Mouse (Mus musculus) MEL (cell line): ENCODE results near the gene 1700025G04Rik. TPM values are rescaled to one million over a fixed set of nuclear protein-coding genes. Genes with fewer than 3 reads are reported as not detected.

Experiments used
- DNase-seq: peaks from one replicate; pipeline ENCODE4 v3.0.0; 2011; ENCODE audit warnings: low read depth, low spot score
- H3K27ac ChIP-seq: 2 replicates; pipeline ENCODE4 v1.5.1; 2012; ENCODE audit warnings: low read depth, mild to moderate bottlenecking, control low read depth, low read length, moderate library complexity; ENCODE audit not compliant: control insufficient read depth
- H3K27me3 ChIP-seq, 2 experiments: fragments of 150-350 bp in 1 of 2; sonication (generic) in 1 of 2; 2 replicates each; pipeline ENCODE4 v1.6.1; 2012; ENCODE audit warnings: low read length in 2 of 2, mild to moderate bottlenecking in 2 of 2, improper control_type of control experiment in 1 of 2, moderate library complexity in 1 of 2; ENCODE audit not compliant: insufficient read depth in 2 of 2, control insufficient read depth in 1 of 2
- H3K36me3 ChIP-seq, 2 experiments: 2 replicates each; pipeline ENCODE4 v1.6.1; 2012 to 2014; ENCODE audit warnings: low read length in 2 of 2, improper control_type of control experiment in 1 of 2, inconsistent platforms in 1 of 2, mild to moderate bottlenecking in 1 of 2; ENCODE audit not compliant: insufficient read depth in 2 of 2, control insufficient read depth in 1 of 2
- H3K4me1 ChIP-seq, 2 experiments: fragments of 150-350 bp in 1 of 2; sonication (generic) in 1 of 2; 2 replicates each; pipeline ENCODE4 v1.6.1; 2012; ENCODE audit warnings: low read length in 2 of 2, improper control_type of control experiment in 1 of 2, mild to moderate bottlenecking in 1 of 2; ENCODE audit not compliant: insufficient read depth in 2 of 2, control insufficient read depth in 1 of 2
- H3K4me3 ChIP-seq, 2 experiments: fragments of 150-350 bp in 1 of 2; sonication (generic) in 1 of 2; 2 replicates each; pipeline ENCODE4 v1.5.1; 2012; ENCODE audit warnings: low read depth in 2 of 2, low read length in 2 of 2, mild to moderate bottlenecking in 2 of 2, moderate library complexity in 2 of 2, control low read depth in 1 of 2, improper control_type of control experiment in 1 of 2; ENCODE audit not compliant: control insufficient read depth in 1 of 2, insufficient read depth in 1 of 2
- H3K79me2 ChIP-seq: 2 replicates; pipeline ENCODE4 v1.6.1; 2012; ENCODE audit warnings: mild to moderate bottlenecking, low read length, moderate library complexity; ENCODE audit not compliant: control insufficient read depth, poor library complexity, insufficient read depth
- H3K9ac ChIP-seq: 2 replicates; pipeline ENCODE4 v1.6.1; 2012; ENCODE audit warnings: low read depth, mild to moderate bottlenecking, control low read depth, low read length, moderate library complexity; ENCODE audit not compliant: control insufficient read depth, poor library complexity, severe bottlenecking
- H3K9me3 ChIP-seq: fragments of 150-350 bp; sonication (generic); replicated peaks from 2 replicates; pipeline ENCODE4 v1.6.1; 2012; ENCODE audit warnings: mild to moderate bottlenecking, low read length, improper control_type of control experiment, moderate library complexity; ENCODE audit not compliant: insufficient read depth
- BHLHE40 ChIP-seq: IDR thresholded peaks from 2 replicates; pipeline ENCODE4 v1.6.1; 2012; ENCODE audit warnings: low read depth, mild to moderate bottlenecking, inconsistent platforms, low read length, improper control_type of control experiment, borderline replicate concordance
- CHD1 ChIP-seq: IDR thresholded peaks from 2 replicates; pipeline ENCODE4 v1.6.1; 2012; ENCODE audit warnings: low read depth, mild to moderate bottlenecking, inconsistent platforms, low read length, improper control_type of control experiment
- CHD2 ChIP-seq: IDR thresholded peaks from 2 replicates; pipeline ENCODE4 v1.6.1; 2011; ENCODE audit warnings: low read length, improper control_type of control experiment
- CTCF ChIP-seq, 3 experiments: IDR thresholded peaks in 2 of 3; conservative IDR thresholded peaks in 1 of 3; 2 replicates each; pipeline ENCODE4 v1.5.1; 2011 to 2012; ENCODE audit warnings: low read length in 3 of 3, low read depth in 2 of 3, mild to moderate bottlenecking in 2 of 3, improper control_type of control experiment in 1 of 3, inconsistent platforms in 1 of 3, mixed read lengths in 1 of 3, moderate library complexity in 1 of 3; ENCODE audit not compliant: control insufficient read depth in 1 of 3, insufficient read depth in 1 of 3, poor library complexity in 1 of 3, severe bottlenecking in 1 of 3
- E2F4 ChIP-seq: IDR thresholded peaks from 2 replicates; pipeline ENCODE4 v1.6.1; 2011; ENCODE audit warnings: low read depth, low read length, improper control_type of control experiment, borderline replicate concordance
- ELF1 ChIP-seq: IDR thresholded peaks from 2 replicates; pipeline ENCODE4 v1.6.1; 2014; ENCODE audit warnings: low read depth, mild to moderate bottlenecking, inconsistent platforms, low read length, improper control_type of control experiment, moderate library complexity
- ETS1 ChIP-seq: IDR thresholded peaks from 2 replicates; pipeline ENCODE4 v1.6.1; 2012; ENCODE audit warnings: low read depth, mild to moderate bottlenecking, inconsistent platforms, low read length, improper control_type of control experiment, moderate library complexity
- GABPA ChIP-seq: IDR thresholded peaks from 2 replicates; pipeline ENCODE4 v1.6.1; 2012; ENCODE audit warnings: low read depth, mild to moderate bottlenecking, inconsistent platforms, low read length, improper control_type of control experiment, moderate library complexity
- GATA1 ChIP-seq: IDR thresholded peaks from 2 replicates; pipeline ENCODE4 v1.6.1; 2011; ENCODE audit warnings: low read depth, low read length, improper control_type of control experiment
- HCFC1 ChIP-seq: IDR thresholded peaks from 2 replicates; pipeline ENCODE4 v1.6.1; 2012; ENCODE audit warnings: low read depth, mild to moderate bottlenecking, inconsistent platforms, low read length, improper control_type of control experiment, moderate library complexity
- MAFK ChIP-seq: IDR thresholded peaks from 2 replicates; pipeline ENCODE4 v1.6.1; 2011; ENCODE audit warnings: low read depth, mild to moderate bottlenecking, low read length, improper control_type of control experiment, borderline replicate concordance
- MXI1 ChIP-seq: IDR thresholded peaks from 2 replicates; pipeline ENCODE4 v1.6.1; 2011; ENCODE audit warnings: mild to moderate bottlenecking, low read depth, low read length, improper control_type of control experiment
- MYB ChIP-seq: IDR thresholded peaks from 2 replicates; pipeline ENCODE4 v1.6.1; 2011; ENCODE audit warnings: mild to moderate bottlenecking, low read depth, low read length, improper control_type of control experiment
- MYC ChIP-seq: IDR thresholded peaks from 2 replicates; pipeline ENCODE4 v1.6.1; 2011; ENCODE audit warnings: low read depth, mild to moderate bottlenecking, low read length, improper control_type of control experiment, moderate library complexity
- NELFE ChIP-seq: IDR thresholded peaks from 2 replicates; pipeline ENCODE4 v1.6.1; 2011; ENCODE audit warnings: low read depth, low read length, improper control_type of control experiment
- POLR2A ChIP-seq, 2 experiments: IDR thresholded peaks; 2 replicates each; pipeline ENCODE4 v1.6.1; 2011 to 2012; ENCODE audit warnings: low read length in 2 of 2, mild to moderate bottlenecking in 2 of 2, control low read depth in 1 of 2, improper control_type of control experiment in 1 of 2, low read depth in 1 of 2, moderate library complexity in 1 of 2; ENCODE audit not compliant: control insufficient read depth in 1 of 2, insufficient read depth in 1 of 2, poor library complexity in 1 of 2
- POLR2AphosphoS2 ChIP-seq: IDR thresholded peaks from 2 replicates; pipeline ENCODE4 v1.6.1; 2011; ENCODE audit warnings: low read length, improper control_type of control experiment
- RAD21 ChIP-seq: IDR thresholded peaks from 2 replicates; pipeline ENCODE4 v1.6.1; 2011; ENCODE audit warnings: mild to moderate bottlenecking, low read depth, low read length, improper control_type of control experiment
- RCOR1 ChIP-seq: IDR thresholded peaks from 2 replicates; pipeline ENCODE4 v1.6.1; 2012; ENCODE audit warnings: low read depth, mild to moderate bottlenecking, inconsistent platforms, low read length, improper control_type of control experiment
- SIN3A ChIP-seq: IDR thresholded peaks from 2 replicates; pipeline ENCODE4 v1.6.1; 2012; ENCODE audit warnings: low read length, improper control_type of control experiment, inconsistent platforms
- TAL1 ChIP-seq: IDR thresholded peaks from 2 replicates; pipeline ENCODE4 v1.6.1; 2012; ENCODE audit warnings: mild to moderate bottlenecking, inconsistent platforms, low read length, moderate library complexity, mixed read lengths
- UBTF ChIP-seq: IDR thresholded peaks from 2 replicates; pipeline ENCODE4 v1.6.1; 2012; ENCODE audit warnings: low read depth, mild to moderate bottlenecking, inconsistent platforms, low read length, improper control_type of control experiment, moderate library complexity, borderline replicate concordance; ENCODE audit not compliant: insufficient read depth
- USF1 ChIP-seq: IDR thresholded peaks from 2 replicates; pipeline ENCODE4 v1.6.1; 2014; ENCODE audit warnings: low read depth, mild to moderate bottlenecking, inconsistent platforms, low read length, improper control_type of control experiment, moderate library complexity
- USF2 ChIP-seq, 2 experiments: IDR thresholded peaks; 2 replicates each; pipeline ENCODE4 v1.6.1; 2011 to 2012; ENCODE audit warnings: improper control_type of control experiment in 2 of 2, low read length in 2 of 2, borderline replicate concordance in 1 of 2, inconsistent platforms in 1 of 2, low read depth in 1 of 2, mild to moderate bottlenecking in 1 of 2; ENCODE audit not compliant: insufficient read depth in 1 of 2
- ZC3H11A ChIP-seq: IDR thresholded peaks from 2 replicates; pipeline ENCODE4 v1.6.1; 2012; ENCODE audit warnings: low read depth, mild to moderate bottlenecking, inconsistent platforms, low read length, improper control_type of control experiment
- ZKSCAN1 ChIP-seq: IDR thresholded peaks from 2 replicates; pipeline ENCODE4 v1.6.1; 2012; ENCODE audit warnings: low read depth, mild to moderate bottlenecking, inconsistent platforms, low read length, improper control_type of control experiment, moderate library complexity
- polyA plus RNA-seq, 2 experiments: library from polyadenylated mRNA; stranded (reverse) in 1 of 2; unstranded in 1 of 2; fragments of >175 nt in 1 of 2; fragments of >200 nt in 1 of 2; gene quantifications; 2 replicates each; pipeline versions ENCODE4 v1.2.1 to v1.2.4; 2012; ENCODE audit warnings: low replicate concordance in 2 of 2, low read depth in 1 of 2; ENCODE audit not compliant: insufficient read length in 2 of 2, insufficient read depth in 1 of 2, missing spikeins in 1 of 2
- total RNA-seq: library from RNA; depleted of rRNA; stranded (reverse); fragments of 300-350 nt; gene quantifications from 2 replicates; pipeline ENCODE4 v1.2.3, GENCODE M21; 2012

Gene 1700025G04Rik
- total and polyA plus RNA-seq, 3 experiments, result 0.04 to 0.91 TPM; not detected in 1

DNA sequence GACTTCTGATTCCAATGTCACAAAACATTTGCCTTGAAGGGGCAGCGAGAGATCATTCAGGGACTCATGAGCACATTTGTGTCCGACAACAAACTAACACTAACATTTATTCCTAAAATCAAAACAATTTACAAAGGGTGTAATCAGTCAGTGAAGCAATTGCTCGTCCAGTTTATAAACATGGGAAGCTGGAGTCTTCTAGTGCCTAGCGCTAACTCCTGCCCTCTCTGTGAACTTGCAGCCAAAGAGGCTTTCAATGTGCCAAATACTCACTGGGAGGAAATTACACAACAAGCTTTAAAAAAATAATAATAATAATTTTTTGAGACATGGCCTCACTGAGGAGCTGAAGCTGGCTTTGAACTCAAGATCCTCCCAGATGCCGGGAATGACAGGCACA, 57.8 kb downstream of the 1700025G04Rik start:
- no peak overlapping the region for H3K27ac ChIP-seq
- no peaks in the 10 kb centered on the region for H3K79me2 ChIP-seq
- no peak overlapping the region for H3K9ac ChIP-seq
- no peaks in the 10 kb centered on the region; a peak in 1 of 4 replicates for H3K27me3 ChIP-seq
- no peaks in the 10 kb centered on the region for H3K36me3 ChIP-seq
- no peak for TF ChIP-seq CHD1
- TF ChIP-seq RAD21, result no peak
- no peak for TF ChIP-seq USF1
- TF ChIP-seq USF2 (IDR thresholded peaks at IDR 0.05; ENCODE audit: borderline replicate concordance in 1 of 2, insufficient read depth in 1 of 2, low read depth in 1 of 2, low read length in 2 of 2), result no peak
- no peak for TF ChIP-seq ETS1
- no peak for TF ChIP-seq MYC
- no peaks in the 10 kb centered on the region for H3K9me3 ChIP-seq
- no peak for DNase-seq
- H3K4me1 ChIP-seq, result no peaks in the 10 kb centered on the region
- no peak overlapping the region for H3K4me3 ChIP-seq

DNA sequence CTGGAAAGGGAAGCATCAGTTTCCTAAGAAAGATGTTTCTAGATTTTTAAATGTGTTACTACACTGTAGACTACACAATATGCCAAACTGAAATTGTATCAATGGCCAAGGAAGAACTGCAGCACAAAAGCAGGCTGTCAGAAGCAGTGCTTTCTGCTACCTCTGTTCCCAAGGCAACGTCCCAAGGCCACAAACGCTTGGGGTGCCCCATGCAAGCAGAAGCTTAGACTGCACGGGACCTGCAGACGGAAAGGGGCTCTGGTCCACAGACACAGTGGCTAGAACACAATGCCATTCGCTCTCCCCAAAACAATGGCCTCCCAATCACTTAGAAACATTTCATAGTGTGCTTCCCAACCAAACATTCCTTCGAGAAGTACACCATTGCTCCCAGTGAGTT, 59.4 kb downstream of the 1700025G04Rik start:
- no peak overlapping the region for H3K4me3 ChIP-seq
- no peaks in the 10 kb centered on the region; a peak in 1 of 4 replicates for H3K27me3 ChIP-seq
- H3K9me3 ChIP-seq, result no peaks in the 10 kb centered on the region
- H3K9ac ChIP-seq, result no peak overlapping the region
- no peak for DNase-seq
- H3K27ac ChIP-seq, result no peak overlapping the region
- H3K4me1 ChIP-seq, result no peaks in the 10 kb centered on the region
- H3K36me3 ChIP-seq, result no peaks in the 10 kb centered on the region
- TF ChIP-seq CTCF (IDR thresholded peaks at IDR 0.05 in 2 of 3, conservative IDR thresholded peaks at IDR 0.05 in 1 of 3; ENCODE audit: control insufficient read depth in 1 of 3, insufficient read depth in 1 of 3, low read depth in 2 of 3, low read length in 3 of 3, poor library complexity in 1 of 3, severe bottlenecking in 1 of 3) (no peak), GABPA (no peak), POLR2AphosphoS2 (no peak), MYB (no peak), HCFC1 (no peak), NELFE (no peak), E2F4 (no peak), POLR2A (IDR thresholded peaks at IDR 0.05; ENCODE audit: control insufficient read depth in 1 of 2, insufficient read depth in 1 of 2, low read depth in 1 of 2, low read length in 2 of 2, poor library complexity in 1 of 2) (no peak), ELF1 (no peak), MYC (no peak), MAFK (no peak), CHD1 (no peak), TAL1 (no peak)
- H3K79me2 ChIP-seq, result no peaks in the 10 kb centered on the region

DNA sequence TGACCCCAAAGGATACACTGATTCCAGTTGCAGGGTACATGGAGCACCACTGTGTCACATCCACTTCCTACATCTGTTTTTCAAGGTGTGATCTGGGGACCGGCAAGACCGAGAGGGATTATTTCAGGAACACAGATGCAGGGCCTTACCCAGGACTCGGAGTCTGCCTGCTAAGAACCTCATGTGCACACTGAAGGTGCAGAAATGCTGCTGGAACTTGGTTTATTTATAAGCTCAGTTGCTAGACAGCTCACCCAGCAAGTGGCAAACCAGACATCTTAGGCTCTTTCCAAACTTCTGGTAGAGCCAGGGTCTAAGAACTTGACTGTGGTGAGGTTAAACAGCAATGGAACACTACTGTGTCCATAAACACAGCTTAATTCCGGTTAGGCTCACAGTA, 61.2 kb downstream of the 1700025G04Rik start:
- Histone ChIP-seq H3K36me3 (no peaks in the 10 kb centered on the region), H3K9ac (no peak overlapping the region), H3K27me3 (no peaks in the 10 kb centered on the region; a peak in 1 of 4 replicates), H3K79me2 (no peaks in the 10 kb centered on the region), H3K4me3 (no peak overlapping the region), H3K27ac (no peak overlapping the region), H3K9me3 (no peaks in the 10 kb centered on the region), H3K4me1 (no peaks in the 10 kb centered on the region)
- no peak for DNase-seq
- TF ChIP-seq MAFK (no peak), ZC3H11A (no peak), ETS1 (no peak), CHD2 (no peak), RCOR1 (no peak), ZKSCAN1 (no peak), HCFC1 (no peak), NELFE (no peak), ELF1 (no peak), USF2 (IDR thresholded peaks at IDR 0.05; ENCODE audit: borderline replicate concordance in 1 of 2, insufficient read depth in 1 of 2, low read depth in 1 of 2, low read length in 2 of 2) (no peak), BHLHE40 (no peak), MXI1 (no peak), USF1 (no peak), GATA1 (no peak), SIN3A (no peak), MYB (no peak), UBTF (no peak)
